Mouse (Mus musculus) lung, embryonic 15.5 days (tissue): Measurements from ENCODE around the gene Ilk. TPM values are rescaled to one million over a fixed set of nuclear protein-coding genes. Genes with fewer than 3 reads are reported as not detected.
"Not testable (repeated sequence)": the region's sequence is repeated elsewhere in the genome, so short reads cannot be mapped to it uniquely, and the experiment has no call there.

Experiments used
- ATAC-seq: fragments of 200-750 bp; cut with Nextera tagmentation; 2 replicates; pipeline ENCODE4 v1.8.0; 2017; ENCODE audit warnings: moderate number of reproducible peaks, borderline replicate concordance; ENCODE audit not compliant: low FRiP score, low TSS enrichment; ENCODE audit errors: extremely low read depth
- H3K27ac ChIP-seq: fragments of 300-500 bp; sonication (generic); 2 replicates; pipeline ENCODE4 v1.5.1; 2015; ENCODE audit warnings: moderate library complexity, mild to moderate bottlenecking, inconsistent platforms
- H3K27me3 ChIP-seq: fragments of 300-500 bp; sonication (generic); 2 replicates; pipeline ENCODE4 v1.6.1; 2015; ENCODE audit warnings: inconsistent platforms
- H3K36me3 ChIP-seq: fragments of 300-500 bp; sonication (generic); 2 replicates; pipeline ENCODE4 v1.6.1; 2015; ENCODE audit warnings: inconsistent platforms
- H3K4me1 ChIP-seq: fragments of 300-500 bp; sonication (generic); 2 replicates; pipeline ENCODE4 v1.6.1; 2015; ENCODE audit warnings: inconsistent platforms
- H3K4me2 ChIP-seq: fragments of 300-500 bp; sonication (generic); 2 replicates; pipeline ENCODE4 v1.6.1; 2015; ENCODE audit warnings: inconsistent platforms, mild to moderate bottlenecking, moderate library complexity
- H3K4me3 ChIP-seq: fragments of 300-500 bp; sonication (generic); 2 replicates; pipeline ENCODE4 v1.5.1; 2015; ENCODE audit warnings: mild to moderate bottlenecking, inconsistent platforms
- H3K9ac ChIP-seq: fragments of 300-500 bp; sonication (generic); 2 replicates; pipeline ENCODE4 v1.6.1; 2015; ENCODE audit warnings: inconsistent platforms
- H3K9me3 ChIP-seq: fragments of 300-500 bp; sonication (generic); 2 replicates; pipeline ENCODE4 v1.6.1; 2016; ENCODE audit warnings: inconsistent platforms
- WGBS: fragments of 180-500 bp; shearing (Covaris S2); methylation state at CpG from one replicate; pipeline ENCODE4 v1.1.7; 2015; 5-methylcytosine and 5-hydroxymethylcytosine counted together
- polyA plus RNA-seq: library from polyadenylated mRNA; unstranded; fragments of >200 nt; fragmentation: Nextera tagmentation; extraction: Ambion mirVana; gene quantifications from 2 replicates; pipeline ENCODE4 v1.2.1, GENCODE M21; 2015

Gene Ilk
- polyA plus RNA-seq, 1 experiment from 2014 or later, result 394 TPM

DNA sequence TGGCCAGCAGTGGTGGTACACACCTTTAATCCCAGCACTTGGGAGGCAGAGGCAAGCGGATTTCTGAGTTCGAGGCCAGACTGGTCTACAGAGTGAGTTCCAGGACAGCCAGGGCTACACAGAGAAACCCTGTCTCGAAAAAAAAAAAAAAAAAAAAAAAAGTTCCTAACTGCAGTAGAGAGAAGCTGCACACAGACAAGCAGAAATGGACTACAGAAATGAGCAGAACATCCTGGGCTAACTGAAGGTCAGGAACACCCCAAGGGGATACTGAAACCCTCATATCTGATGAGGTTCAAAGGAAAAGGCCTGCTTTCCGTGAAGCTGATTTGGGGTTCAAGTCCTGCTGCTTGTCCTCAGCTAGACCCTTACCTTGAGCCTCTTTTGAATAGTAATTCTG lies 928 bp upstream of the Ilk start:
- Histone ChIP-seq H3K4me2 (peak overlapping the region; percentile 73), H3K36me3 (peaks cover 49% of the 10 kb centered on the region), H3K4me3 (peak overlapping the region; percentile 90), H3K9ac (peak overlapping the region; percentile 98), H3K4me1 (peaks cover 40% of the 10 kb centered on the region)
- H3K27me3 ChIP-seq, ATAC-seq, H3K9me3 ChIP-seq, H3K27ac ChIP-seq: not testable (repeated sequence)
- WGBS, result 32% methylated on average over 4 of the region's 4 CpGs

DNA sequence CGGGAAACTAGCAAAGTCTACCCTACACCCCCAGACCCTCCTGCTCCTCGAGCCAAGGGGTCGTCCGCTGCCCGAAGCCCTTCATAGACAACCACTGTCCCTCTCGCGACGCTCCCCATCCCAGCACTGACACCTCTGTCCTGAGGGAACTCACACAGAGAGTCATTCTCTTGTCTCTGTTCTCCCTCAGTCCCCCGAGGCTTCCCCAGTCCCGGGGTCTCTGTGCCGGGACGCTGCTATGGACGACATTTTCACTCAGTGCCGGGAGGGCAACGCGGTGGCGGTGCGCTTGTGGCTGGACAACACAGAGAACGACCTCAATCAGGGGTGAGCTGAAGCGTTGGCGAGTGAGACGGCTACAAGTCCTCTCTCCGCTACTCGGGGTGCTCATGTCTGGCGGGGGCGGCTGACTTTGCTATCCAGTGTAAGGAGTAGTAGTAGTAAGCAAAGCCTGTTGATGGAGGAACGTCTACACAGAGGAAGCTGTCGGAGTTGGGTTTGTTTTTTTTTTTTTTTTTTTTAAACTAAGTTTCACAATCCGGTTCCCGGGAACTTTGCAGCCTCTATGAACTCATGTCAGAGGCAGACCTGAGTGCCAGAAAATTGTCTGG lies 624 bp downstream of the Ilk start, which contains the start of gene Rrp8:
Gene Rrp8, minus strand, starts transcription at position 475 of the 611 bp plus-strand sequence.
- ATAC-seq, result peak; percentile 0; the same call in 1 of the 2 replicates

DNA sequence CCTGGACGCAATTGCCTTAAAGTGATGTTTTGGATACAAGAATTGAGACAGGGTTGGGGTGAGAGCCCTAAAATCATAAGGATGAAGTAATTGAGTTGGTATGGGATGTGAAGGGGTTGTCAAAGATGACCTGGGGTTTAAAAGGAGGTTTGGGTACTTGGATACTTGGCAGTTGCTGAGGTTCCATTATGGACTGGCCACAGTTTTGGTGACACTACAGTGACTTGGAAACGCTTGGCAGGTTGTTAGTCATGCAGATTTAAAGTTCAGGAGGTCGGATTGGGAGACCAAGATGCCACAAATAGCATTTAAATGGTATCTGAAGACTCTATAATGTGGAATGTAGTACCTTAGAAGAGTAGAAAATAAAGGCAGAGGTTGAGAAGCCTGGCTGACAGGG lies 1.3 kb downstream of the Ilk start:
- H3K4me2 ChIP-seq, result peak overlapping the region; percentile 73
- peak overlapping the region; percentile 98 for H3K9ac ChIP-seq
- H3K9me3 ChIP-seq, result no peaks in the 10 kb centered on the region
- 17% methylated on average over 3 of the region's 3 CpGs for WGBS
- H3K27me3 ChIP-seq, result no peaks in the 10 kb centered on the region
- peak overlapping the region; percentile 90 for H3K4me3 ChIP-seq
- peak overlapping the region; percentile 94 for H3K27ac ChIP-seq
- no peak for ATAC-seq
- peaks cover 51% of the 10 kb centered on the region for H3K36me3 ChIP-seq
- peaks cover 40% of the 10 kb centered on the region for H3K4me1 ChIP-seq

More for the DNA sequence above, 624 bp downstream of the Ilk start, which contains the start of gene Rrp8:
- peak within 1 kb of the TSS; percentile 90 for H3K4me3 ChIP-seq
- no peaks in the 10 kb centered on the region for H3K9me3 ChIP-seq
- H3K4me1 ChIP-seq, result peaks cover 40% of the 10 kb centered on the region
- 0% methylated on average over 30 of the region's 30 CpGs for WGBS
- H3K4me2 ChIP-seq, result peak within 1 kb of the TSS; percentile 73
- H3K27ac ChIP-seq, result peak within 1 kb of the TSS; percentile 94
- H3K36me3 ChIP-seq, result peaks cover 51% of the 10 kb centered on the region
- H3K27me3 ChIP-seq, result no peaks in the 10 kb centered on the region
- H3K9ac ChIP-seq, result peak within 1 kb of the TSS; percentile 98

DNA sequence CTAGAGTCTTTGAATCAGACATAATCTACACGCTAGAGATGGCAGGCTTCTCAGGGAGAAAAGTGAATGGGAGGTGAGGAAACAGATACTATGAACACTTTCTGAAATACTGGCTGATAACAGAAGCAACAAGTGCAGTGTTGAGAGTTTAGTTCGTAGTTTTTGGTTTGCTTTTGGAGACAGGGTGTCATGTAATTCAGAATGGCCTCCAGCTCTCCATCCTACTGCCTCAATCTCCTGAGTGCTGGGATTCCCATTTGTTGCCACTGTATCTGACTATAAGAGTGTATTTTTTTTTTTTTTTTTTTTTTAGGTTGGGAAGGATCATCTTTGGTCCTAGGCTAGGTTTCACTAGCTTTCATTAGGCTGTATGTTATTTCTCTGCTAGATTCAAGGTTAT lies 1.9 kb downstream of the Ilk start:
- Histone ChIP-seq H3K9ac (peak overlapping the region; percentile 98; the same call in 1 of the 2 replicates), H3K4me3 (peak overlapping the region; percentile 90), H3K9me3 (no peaks in the 10 kb centered on the region), H3K27ac (peak overlapping the region; percentile 94), H3K4me1 (peaks cover 46% of the 10 kb centered on the region), H3K4me2 (peak overlapping the region; percentile 73), H3K36me3 (peaks cover 49% of the 10 kb centered on the region), H3K27me3 (no peaks in the 10 kb centered on the region)
- 68% methylated on average over 2 of the region's 2 CpGs for WGBS
- ATAC-seq, result no peak

DNA sequence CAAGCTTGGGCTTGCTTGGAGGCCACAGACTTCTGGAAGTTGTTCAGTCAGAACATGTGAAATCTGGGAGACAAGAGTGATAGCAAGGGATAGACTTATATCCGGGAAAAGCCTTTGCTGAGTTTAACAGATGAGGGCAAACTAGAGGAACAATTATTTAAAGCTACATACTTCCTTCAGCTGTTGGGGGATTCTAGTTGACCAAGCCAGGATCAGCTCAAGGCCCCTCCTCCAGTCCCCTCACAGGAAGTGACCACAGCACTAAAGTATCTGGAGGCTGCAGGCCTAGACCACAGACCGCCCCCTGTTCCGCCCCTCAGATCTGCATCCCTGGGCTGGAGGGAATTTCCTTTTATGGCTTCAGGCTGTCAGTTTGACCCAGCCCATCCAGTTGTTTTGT lies 2.6 kb downstream of the Ilk start:
- Histone ChIP-seq H3K36me3 (peaks cover 43% of the 10 kb centered on the region), H3K27ac (peak overlapping the region; percentile 94), H3K27me3 (no peaks in the 10 kb centered on the region), H3K4me1 (peaks cover 48% of the 10 kb centered on the region), H3K9me3 (no peaks in the 10 kb centered on the region), H3K4me3 (peak overlapping the region; percentile 90), H3K9ac (0 out of 2 replicates have a peak overlapping the region, but pooled peaks have one; percentile 14), H3K4me2 (peak overlapping the region; percentile 73)
- WGBS, result 1% methylated on average over 3 of the region's 3 CpGs
- peak; percentile 80 for ATAC-seq

DNA sequence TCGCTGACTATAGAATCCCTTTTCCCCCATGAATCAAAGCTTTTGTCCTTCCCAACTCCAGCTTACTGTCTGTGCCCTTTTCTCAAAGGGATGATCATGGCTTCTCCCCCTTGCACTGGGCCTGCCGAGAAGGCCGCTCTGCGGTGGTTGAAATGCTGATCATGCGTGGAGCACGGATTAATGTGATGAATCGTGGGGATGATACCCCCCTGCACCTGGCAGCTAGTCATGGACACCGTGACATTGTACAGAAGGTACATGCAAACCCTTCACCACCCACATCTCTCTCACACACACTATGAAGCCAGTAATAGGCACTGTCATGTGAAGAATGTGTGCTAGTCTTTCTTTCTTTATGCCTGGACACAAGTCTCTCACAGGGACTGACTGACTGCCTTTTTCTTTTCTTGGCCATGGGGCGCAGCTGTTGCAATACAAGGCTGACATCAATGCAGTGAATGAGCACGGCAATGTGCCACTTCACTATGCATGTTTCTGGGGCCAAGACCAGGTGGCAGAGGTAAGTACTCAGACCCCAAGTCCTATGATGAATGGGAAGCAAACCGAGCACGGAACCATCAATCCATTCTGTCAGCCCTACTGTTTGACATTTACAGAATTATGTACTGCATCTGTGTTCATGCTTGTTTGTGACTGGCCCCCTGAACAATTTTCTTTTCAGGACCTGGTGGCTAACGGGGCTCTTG lies 3.9 kb downstream of the Ilk start:
- Histone ChIP-seq H3K27ac (no peak overlapping the region), H3K9ac (no peak overlapping the region)
- 89% methylated on average over 13 of the region's 13 CpGs for WGBS

GRCm38 (mm10) chr7:105740851-105741250 lies 4.5 kb downstream of the Ilk start:
- H3K27me3 ChIP-seq, result no peaks in the 10 kb centered on the region
- H3K36me3 ChIP-seq, result peaks cover 34% of the 10 kb centered on the region
- peaks cover 37% of the 10 kb centered on the region for H3K4me1 ChIP-seq
- H3K9ac ChIP-seq, result no peak overlapping the region
- H3K4me2 ChIP-seq, result no peak overlapping the region
- 78% methylated on average over 6 of the region's 6 CpGs for WGBS
- ATAC-seq, result no peak
- no peak overlapping the region for H3K4me3 ChIP-seq
- H3K9me3 ChIP-seq, result no peaks in the 10 kb centered on the region
- H3K27ac ChIP-seq, result no peak overlapping the region

More for the DNA sequence above, 3.9 kb downstream of the Ilk start:
- no peak overlapping the region for H3K4me3 ChIP-seq
- H3K4me1 ChIP-seq, result peaks cover 41% of the 10 kb centered on the region
- no peaks in the 10 kb centered on the region for H3K9me3 ChIP-seq
- no peak overlapping the region for H3K4me2 ChIP-seq
- peaks cover 34% of the 10 kb centered on the region for H3K36me3 ChIP-seq
- H3K27me3 ChIP-seq, result no peaks in the 10 kb centered on the region
- ATAC-seq, result no peak

DNA sequence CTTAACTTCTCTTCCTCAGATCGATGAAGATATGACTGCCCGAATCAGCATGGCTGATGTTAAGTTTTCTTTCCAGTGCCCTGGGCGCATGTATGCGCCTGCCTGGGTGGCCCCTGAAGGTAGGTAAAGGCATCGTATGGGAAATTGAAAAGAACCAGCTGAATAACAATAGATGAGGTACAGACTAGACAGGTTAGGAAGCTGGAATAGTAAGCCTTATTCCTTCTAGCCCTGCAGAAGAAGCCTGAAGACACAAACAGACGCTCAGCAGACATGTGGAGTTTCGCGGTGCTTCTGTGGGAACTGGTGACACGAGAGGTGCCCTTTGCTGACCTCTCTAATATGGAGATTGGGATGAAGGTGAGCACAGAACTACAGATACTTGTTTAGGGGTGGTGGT lies 5.6 kb downstream of the Ilk start:
- no peak overlapping the region for H3K4me3 ChIP-seq
- no peak overlapping the region for H3K27ac ChIP-seq
- H3K27me3 ChIP-seq, result no peaks in the 10 kb centered on the region
- no peak for ATAC-seq
- H3K4me2 ChIP-seq, result no peak overlapping the region
- 92% methylated on average over 9 of the region's 9 CpGs for WGBS
- H3K4me1 ChIP-seq, result peaks cover 37% of the 10 kb centered on the region
- no peaks in the 10 kb centered on the region for H3K9me3 ChIP-seq
- H3K36me3 ChIP-seq, result peaks cover 43% of the 10 kb centered on the region
- H3K9ac ChIP-seq, result no peak overlapping the region

GRCm38 (mm10) chr7:105742539-105743215 lies 6.3 kb downstream of the Ilk start:
- H3K9ac ChIP-seq, result 0 out of 2 replicates have a peak overlapping the region, but pooled peaks have one; percentile 87

DNA sequence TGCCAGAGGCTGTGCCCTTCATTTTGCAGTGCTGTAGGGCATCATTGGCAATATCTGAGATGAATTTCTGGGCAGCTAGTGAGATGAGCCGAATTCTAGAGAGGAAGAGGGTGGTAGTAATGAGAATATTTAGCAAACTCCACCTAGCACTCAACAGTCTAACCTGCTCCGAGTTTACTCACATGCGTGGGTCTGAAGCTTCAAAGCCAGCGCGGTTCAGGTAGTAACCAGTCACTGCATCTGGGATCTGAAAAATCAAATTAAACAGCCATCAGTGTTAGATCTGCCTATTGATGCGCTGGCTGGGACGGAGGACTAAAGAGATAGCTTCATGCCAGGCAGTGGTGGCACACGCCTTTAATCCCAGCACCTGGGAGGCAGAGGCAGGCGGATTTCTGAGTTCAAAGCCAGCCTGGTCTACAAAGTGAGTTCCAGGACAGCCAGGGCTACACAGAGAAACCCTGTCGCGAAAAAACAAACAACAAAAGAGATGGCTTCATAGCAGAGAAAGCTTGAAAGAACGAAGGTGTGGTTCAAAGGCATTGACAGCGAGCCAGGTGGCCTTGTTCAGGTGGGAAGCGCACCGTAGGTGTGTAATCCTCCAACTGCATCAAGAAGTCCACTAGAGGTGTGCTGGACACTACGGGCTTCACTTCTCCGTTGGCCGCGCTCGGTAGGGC lies 7.0 kb downstream of the Ilk start:
- Histone ChIP-seq H3K36me3 (peaks cover 44% of the 10 kb centered on the region), H3K27ac (0 out of 2 replicates have a peak overlapping the region, but pooled peaks have one; percentile 81), H3K4me3 (peak overlapping the region; percentile 96), H3K4me2 (peak overlapping the region; percentile 87), H3K9ac (peak overlapping the region; percentile 87), H3K4me1 (peaks cover 26% of the 10 kb centered on the region)
- 28% methylated on average over 20 of the region's 20 CpGs for WGBS
- ATAC-seq, H3K9me3 ChIP-seq, H3K27me3 ChIP-seq: not testable (repeated sequence)

More at GRCm38 (mm10) chr7:105742539-105743215, 6.3 kb downstream of the Ilk start:
- Histone ChIP-seq H3K36me3 (peaks cover 43% of the 10 kb centered on the region), H3K4me2 (peak overlapping the region; percentile 87; the same call in 1 of the 2 replicates), H3K4me1 (peaks cover 33% of the 10 kb centered on the region), H3K4me3 (peak overlapping the region; percentile 96)
- not testable (repeated sequence) for ATAC-seq, H3K9me3 ChIP-seq, H3K27ac ChIP-seq, H3K27me3 ChIP-seq
- 71% methylated on average over 7 of the region's 7 CpGs for WGBS

GRCm38 (mm10) chr7:105743926-105744590 lies 7.7 kb downstream of the Ilk start, which contains the start of gene Taf10:
Gene Taf10 (minus strand): TSS chr7:105744361.
- Histone ChIP-seq H3K4me1 (peaks cover 20% of the 10 kb centered on the region), H3K27ac (peak within 1 kb of the TSS; percentile 81), H3K9me3 (no peaks in the 10 kb centered on the region), H3K4me2 (peak within 1 kb of the TSS; percentile 87), H3K9ac (peak within 1 kb of the TSS; percentile 87), H3K36me3 (peaks cover 47% of the 10 kb centered on the region), H3K4me3 (peak within 1 kb of the TSS; percentile 96), H3K27me3 (no peaks in the 10 kb centered on the region)
- under 1% methylated on average over 67 of the region's 67 CpGs for WGBS
- ATAC-seq, result peak; percentile 95
